Mouse (Mus musculus): Measurements from ENCODE around the gene Mlf2.
A peak's percentile ranks its signal among the peaks of the same experiment; 100 is the strongest.

GRCm38 (mm10) chr6:124931525-124932313 is 533 bp downstream of the Mlf2 start:
- TF ChIP-seq CTCF (IDR thresholded peaks at IDR 0.05; ENCODE audit: extremely low read depth, insufficient read depth, low read length) = peak; percentile 16; the same call in 1 of the 2 replicates
- TF ChIP-seq POLR2A (IDR thresholded peaks at IDR 0.05; ENCODE audit: extremely low read depth, insufficient read depth, low read length) = peak; percentile 39; the same call in 1 of the 2 replicates

All from cortical plate, adult 2 months (tissue).